Mouse (Mus musculus): Measurements from ENCODE around the gene Sstr4.

Sstr4 gene

GRCm38 (mm10) chr2:148395131-148396051 is at the start of gene Sstr4:
TSS of gene Sstr4 (plus strand) at chr2:148395344.
- DNase-seq = peak; percentile 77

- DNase-seq = no peak
Observed at GRCm38 (mm10) chr2:148345373-148345772, 49.8 kb upstream of the Sstr4 start.

GRCm38 (mm10) chr2:148346976-148347375 is 48.2 kb upstream of the Sstr4 start:
- DNase-seq = no peak

- no peak for DNase-seq
Observed at GRCm38 (mm10) chr2:148349509-148350307, 45.4 kb upstream of the Sstr4 start.

DNA sequence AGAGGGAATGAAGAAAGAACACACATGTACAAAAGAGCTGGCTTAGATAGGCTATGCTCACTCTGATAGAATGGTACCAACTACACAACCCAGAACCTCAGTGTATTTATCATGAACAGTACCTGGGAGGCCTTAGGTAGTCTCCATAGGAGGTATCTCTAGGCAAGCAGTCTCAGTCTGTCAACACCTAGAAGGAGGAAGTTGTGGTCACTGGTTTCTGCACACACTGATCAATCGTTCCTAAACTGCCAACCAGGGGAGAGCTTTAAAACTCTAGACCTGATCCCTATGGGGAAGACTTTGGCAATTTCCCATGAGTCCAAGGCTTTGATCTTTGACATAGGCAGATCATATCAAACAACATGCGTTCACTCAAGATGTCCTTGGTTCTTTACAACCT is 44.7 kb upstream of the Sstr4 start:
- DNase-seq = no peak

- no peak for DNase-seq
Observed at GRCm38 (mm10) chr2:148352655-148353054, 42.5 kb upstream of the Sstr4 start.

GRCm38 (mm10) chr2:148357145-148357544 is 38.0 kb upstream of the Sstr4 start:
- DNase-seq = no peak

DNA sequence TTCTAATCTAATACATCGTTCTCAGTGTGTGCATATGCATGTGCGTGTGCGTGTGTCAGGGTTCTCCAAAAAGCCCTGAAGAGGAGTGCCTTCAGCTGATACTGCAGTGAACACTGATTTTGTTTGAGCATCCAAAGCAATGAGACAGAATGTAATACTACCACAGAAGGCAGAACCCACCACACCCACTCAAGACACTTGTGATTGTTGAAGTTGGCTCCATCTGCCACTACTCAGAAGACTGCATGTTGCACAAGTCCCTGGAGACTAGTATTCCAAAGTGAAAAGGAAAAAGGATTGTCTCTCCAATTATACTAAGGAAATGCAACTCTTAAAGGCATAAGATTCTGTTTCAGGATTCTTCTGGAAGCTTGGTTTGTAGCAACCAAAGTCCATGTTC is 30.6 kb upstream of the Sstr4 start:
- DNase-seq = peak; percentile 56

- no peak for DNase-seq
Observed at GRCm38 (mm10) chr2:148365227-148365626, 29.9 kb upstream of the Sstr4 start.

GRCm38 (mm10) chr2:148371743-148372630 is 23.2 kb upstream of the Sstr4 start:
- no peak for DNase-seq

- no peak for DNase-seq
Observed at GRCm38 (mm10) chr2:148373602-148374071, 21.5 kb upstream of the Sstr4 start.

DNA sequence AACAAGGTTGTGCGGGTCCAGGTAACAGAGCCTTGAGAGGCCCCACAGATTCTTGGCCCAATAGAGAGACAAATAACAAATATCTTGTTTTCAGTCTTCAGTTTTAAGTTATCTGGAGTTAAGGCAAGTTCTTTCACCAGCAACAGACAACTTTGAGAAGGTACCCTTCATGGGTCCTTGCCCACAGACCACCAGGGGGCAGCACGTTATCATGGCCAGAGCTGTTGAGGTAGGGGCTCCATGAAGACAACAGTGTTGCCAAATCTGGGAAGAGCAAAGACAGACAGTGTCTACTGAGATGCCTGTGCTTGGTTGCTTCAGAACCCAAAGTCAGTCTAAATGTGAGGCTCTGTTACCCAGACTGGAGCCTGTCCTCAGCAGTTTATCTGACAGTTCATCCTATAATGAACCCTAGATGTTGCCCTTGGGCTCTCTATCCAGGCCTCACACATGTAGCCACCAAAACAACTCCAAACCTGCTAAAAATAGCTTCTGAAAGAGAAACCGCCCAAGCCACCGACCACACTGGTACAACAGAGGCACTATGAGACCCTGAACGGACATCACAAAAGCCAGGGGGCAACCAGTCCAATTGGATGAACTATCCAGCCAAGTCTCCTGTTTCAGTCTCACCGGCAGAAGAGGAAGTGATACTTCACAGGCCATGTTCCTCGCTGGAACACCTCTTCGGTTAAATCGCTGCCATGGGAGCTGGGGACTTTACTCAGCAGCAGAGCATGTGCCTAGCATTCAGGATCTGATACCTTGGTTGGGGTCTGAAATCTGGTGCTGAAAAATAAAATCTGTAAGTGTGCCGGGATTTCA is 19.6 kb upstream of the Sstr4 start:
- DNase-seq = no peak

- no peak for DNase-seq
Observed at GRCm38 (mm10) chr2:148378817-148379342, 16.3 kb upstream of the Sstr4 start.

GRCm38 (mm10) chr2:148379899-148380413 is 15.2 kb upstream of the Sstr4 start:
- DNase-seq = no peak

DNA sequence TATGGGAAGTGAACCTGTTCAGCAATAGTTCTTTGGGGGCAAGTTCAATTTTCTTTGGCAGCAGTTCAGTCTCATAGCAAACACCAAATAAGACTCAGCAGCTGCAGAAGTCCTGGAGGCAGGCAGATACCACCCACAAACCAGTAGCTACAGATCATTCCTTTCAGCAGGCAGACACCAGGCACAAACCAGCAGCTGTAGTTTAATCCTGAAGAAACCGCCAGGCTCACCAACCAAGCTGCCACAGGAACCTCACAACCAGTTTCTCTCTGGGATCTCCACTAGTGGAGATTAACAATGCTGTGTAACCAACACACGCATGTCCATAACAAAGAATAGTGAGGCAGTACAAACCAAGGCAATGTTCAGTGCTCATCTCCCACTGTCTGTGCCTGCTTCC is 14.1 kb upstream of the Sstr4 start:
- DNase-seq = no peak

- no peak for DNase-seq
Observed at GRCm38 (mm10) chr2:148386476-148386875, 8.7 kb upstream of the Sstr4 start.

DNA sequence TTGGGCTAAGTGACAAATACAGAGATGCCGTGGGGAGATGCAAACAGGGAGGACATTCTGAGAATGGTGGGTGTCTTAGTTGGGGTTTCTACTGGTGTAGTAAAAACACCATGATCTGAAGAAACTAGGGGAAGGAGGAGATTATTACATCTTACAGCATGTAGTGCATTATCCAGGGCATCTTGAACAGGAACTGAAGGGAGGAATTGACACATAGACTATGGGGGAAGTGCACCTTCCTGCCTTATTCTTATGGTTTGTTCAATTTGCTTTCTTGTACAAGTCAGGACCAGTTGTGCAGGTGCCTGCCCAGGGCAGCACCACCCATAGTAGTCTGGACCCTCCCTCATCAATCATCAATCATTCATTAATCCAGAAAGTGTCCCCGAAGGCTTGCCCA is 8.2 kb upstream of the Sstr4 start:
- no peak for DNase-seq

DNA sequence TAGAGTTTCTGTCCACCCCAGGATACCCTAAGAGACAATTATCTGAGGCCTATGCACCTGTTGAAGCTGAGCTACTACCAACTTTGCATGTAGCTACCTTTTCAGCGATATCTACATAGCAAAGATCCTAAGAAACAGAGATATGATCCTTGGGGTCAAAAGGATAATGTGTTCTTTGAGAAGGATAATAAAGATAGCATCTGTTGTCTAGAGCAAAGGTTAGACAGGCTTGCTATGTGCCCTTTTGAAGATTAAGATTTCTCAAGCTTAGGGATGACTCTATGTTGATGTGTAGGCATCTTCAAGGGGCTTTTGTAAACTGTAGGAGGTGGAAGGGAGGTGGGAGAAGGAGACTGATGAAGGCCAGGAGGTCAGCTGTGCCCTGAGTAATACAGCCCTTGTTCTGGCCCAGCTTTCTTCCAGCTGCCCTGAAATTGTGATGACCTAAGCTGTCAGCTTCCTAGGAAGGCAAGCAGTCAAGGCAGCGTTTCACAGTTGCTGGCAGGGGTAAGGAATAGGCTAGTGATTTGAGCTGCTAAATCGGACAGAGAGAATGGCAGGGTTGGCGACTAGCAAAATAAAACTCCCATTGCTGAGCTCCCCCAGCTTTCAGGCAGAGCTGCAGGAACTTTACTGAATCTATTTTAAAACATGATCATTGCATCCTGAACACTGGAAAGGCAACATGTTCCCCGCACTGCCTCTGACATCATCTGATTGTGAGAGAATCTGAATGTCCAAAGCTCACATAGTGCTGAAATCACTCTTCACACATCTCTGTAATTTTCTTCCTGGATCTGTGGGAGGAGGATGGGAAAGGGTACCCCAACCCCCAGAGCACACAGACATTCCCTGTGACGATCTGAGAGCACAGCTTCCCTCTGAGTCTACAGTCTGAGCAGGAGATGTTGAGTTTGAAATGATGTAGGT is 7.2 kb upstream of the Sstr4 start:
- DNase-seq = peak; percentile 68

- no peak for DNase-seq
Observed at GRCm38 (mm10) chr2:148393149-148393548, 2.0 kb upstream of the Sstr4 start.

DNA sequence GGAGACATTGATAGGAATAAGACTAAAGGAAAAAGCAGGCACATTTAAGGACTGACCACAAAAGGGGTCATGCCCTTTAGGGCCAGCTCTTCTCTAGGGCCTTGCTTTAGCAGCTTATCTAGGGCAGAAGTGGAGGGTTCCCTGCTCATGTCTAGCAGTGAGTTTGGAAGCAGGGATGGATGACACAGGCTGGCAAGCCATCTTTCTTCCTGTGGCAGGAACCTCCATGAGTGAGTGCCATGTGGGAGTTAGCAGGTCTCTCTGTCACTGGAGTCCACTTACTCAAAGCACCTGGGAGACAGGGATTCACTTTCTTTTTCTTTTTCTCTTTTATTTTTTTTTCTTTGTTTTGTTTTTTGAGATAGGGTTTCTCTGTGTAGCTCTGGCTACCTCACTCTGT is 1.3 kb upstream of the Sstr4 start:
- no peak for DNase-seq

All from right cerebral cortex, adult 18-20 months (tissue).